Mouse (Mus musculus): ENCODE results near the gene Trappc2l.

DNA sequence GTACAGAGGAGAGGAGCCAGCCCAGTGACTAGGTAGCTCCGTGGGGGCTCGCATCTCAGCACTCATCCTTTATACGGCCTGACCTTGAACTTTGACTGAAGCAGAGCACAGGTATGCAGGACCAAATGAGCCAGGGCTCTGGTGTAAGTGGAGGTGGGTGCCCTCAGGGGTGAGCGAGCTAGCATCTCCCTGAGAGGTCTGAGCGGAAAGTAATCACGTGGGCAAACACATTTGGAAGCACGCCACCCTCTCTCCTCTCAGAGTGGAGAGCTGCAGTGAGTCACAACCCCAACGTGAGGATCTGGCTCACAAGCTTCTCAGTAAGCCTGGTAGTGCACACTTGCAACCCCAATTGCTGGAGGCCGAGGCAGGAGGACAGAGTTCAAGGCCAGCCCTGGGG lies 30.6 kb downstream of the Trappc2l start:
- TF ChIP-seq CTCF (IDR thresholded peaks at IDR 0.05; ENCODE audit: low read depth, low read length) = no peak
- no peak for TF ChIP-seq GATA1 (IDR thresholded peaks at IDR 0.05; ENCODE audit: borderline replicate concordance, low read length)
- no peak for TF ChIP-seq POLR2AphosphoS5 (IDR thresholded peaks at IDR 0.05; ENCODE audit: insufficient replicate concordance, low read depth, low read length)

Data from G1E (cell line).